Mouse (Mus musculus) forebrain, embryonic 11.5 days (tissue): ENCODE measurements around the gene Coq7. TPM values are rescaled to one million over a fixed set of nuclear protein-coding genes. Genes with fewer than 3 reads are reported as not detected.
A peak's percentile ranks its signal among the peaks of the same experiment; 100 is the strongest.

Experiments
- ATAC-seq: fragments of 200-750 bp; cut with Nextera tagmentation; replicated peaks from 2 replicates; pipeline ENCODE4 v1.8.0; 2017; ENCODE audit warnings: moderate TSS enrichment; ENCODE audit not compliant: low FRiP score
- DNase-seq: peaks from one replicate; pipeline ENCODE4 v3.0.0-alpha.2; 2017; ENCODE audit warnings: low spot score
- H3K27ac ChIP-seq: fragments of 300-500 bp; sonication (generic); 2 replicates; pipeline ENCODE4 v1.5.1; 2014; ENCODE audit warnings: low read depth, low read length
- H3K27me3 ChIP-seq: fragments of 300-500 bp; sonication (generic); 2 replicates; pipeline ENCODE4 v1.6.1; 2014; ENCODE audit warnings: mild to moderate bottlenecking, low read length, mixed read lengths; ENCODE audit not compliant: control insufficient read depth, insufficient read depth
- H3K36me3 ChIP-seq: fragments of 300-500 bp; sonication (generic); 2 replicates; pipeline ENCODE4 v1.6.1; 2014; ENCODE audit warnings: mild to moderate bottlenecking, low read length, moderate library complexity, mixed read lengths; ENCODE audit not compliant: control insufficient read depth, insufficient read depth
- H3K4me1 ChIP-seq: fragments of 300-500 bp; sonication (generic); replicated peaks from 2 replicates; pipeline ENCODE4 v1.6.1; 2014; ENCODE audit warnings: low read length, mixed read lengths; ENCODE audit not compliant: control insufficient read depth, insufficient read depth
- H3K4me2 ChIP-seq: fragments of 300-500 bp; sonication (generic); 2 replicates; pipeline ENCODE4 v1.6.1; 2014; ENCODE audit warnings: low read depth, mild to moderate bottlenecking, low read length, moderate library complexity, mixed read lengths; ENCODE audit not compliant: severe bottlenecking
- H3K4me3 ChIP-seq: fragments of 300-500 bp; sonication (generic); 2 replicates; pipeline ENCODE4 v1.5.1; 2014; ENCODE audit warnings: low read depth, low read length
- H3K9ac ChIP-seq: fragments of 300-500 bp; sonication (generic); 2 replicates; pipeline ENCODE4 v1.6.1; 2014; ENCODE audit warnings: low read length
- H3K9me3 ChIP-seq: fragments of 300-500 bp; sonication (generic); 2 replicates; pipeline ENCODE4 v1.6.1; 2016; ENCODE audit warnings: low read length, mixed read lengths; ENCODE audit not compliant: control insufficient read depth
- WGBS: fragments of 180-500 bp; shearing (Covaris S2); extraction: QIAGEN DNeasy Blood & Tissue Kit; methylation state at CpG from one replicate; pipeline ENCODE4 v1.1.7; 2014; 5-methylcytosine and 5-hydroxymethylcytosine counted together
- polyA plus RNA-seq: library from polyadenylated mRNA; unstranded; fragments of >200 nt; fragmentation: Nextera tagmentation; extraction: Ambion mirVana; gene quantifications from 2 replicates; pipeline ENCODE4 v1.2.1, GENCODE M21; 2014

Gene Coq7
- 105 and 121 TPM in 2 replicates for polyA plus RNA-seq

- Histone ChIP-seq H3K4me3 (peak within 1 kb of the TSS; percentile 68), H3K4me1 (no peaks in the 10 kb centered on the region), H3K4me2 (peak within 1 kb of the TSS; percentile 60), H3K27me3 (no peaks in the 10 kb centered on the region), H3K9ac (peak within 1 kb of the TSS; percentile 81), H3K27ac (peak within 1 kb of the TSS; percentile 97), H3K9me3 (no peaks in the 10 kb centered on the region), H3K36me3 (no peaks in the 10 kb centered on the region)
- DNase-seq = peak; percentile 96
- peak; percentile 99 for ATAC-seq
- WGBS = under 1% methylated on average over 31 of the region's 31 CpGs
Measured at GRCm38 (mm10) chr7:118533178-118533578, at the start of gene Coq7. Coq7 (minus strand) TSS chr7:118533356.

DNA sequence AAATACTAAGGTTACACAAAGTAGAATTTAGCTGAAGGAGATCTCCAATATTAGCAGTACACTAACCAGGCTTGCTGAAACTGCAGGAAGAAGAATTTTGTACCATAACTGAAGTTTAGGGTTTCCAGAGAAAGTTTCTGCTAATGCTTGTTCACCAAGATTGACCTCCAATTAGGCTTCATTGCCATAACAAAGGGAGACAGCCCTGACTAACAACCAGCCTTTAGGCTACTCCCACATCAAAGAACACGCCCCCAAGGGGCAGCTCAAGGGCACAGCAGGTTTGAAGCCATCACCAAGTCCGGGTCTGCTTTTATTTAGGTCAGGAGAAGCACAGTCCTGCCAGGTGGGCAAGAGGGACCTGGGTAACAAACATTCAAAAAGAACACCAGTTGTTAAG, 46.8 kb upstream of the Coq7 start:
- Histone ChIP-seq H3K9ac (no peak overlapping the region), H3K36me3 (no peaks in the 10 kb centered on the region), H3K4me2 (no peak overlapping the region), H3K27me3 (no peaks in the 10 kb centered on the region), H3K9me3 (no peaks in the 10 kb centered on the region; the same call in 1 of the 2 replicates), H3K4me1 (peaks cover 6% of the 10 kb centered on the region; the same call in 1 of the 2 replicates), H3K4me3 (no peak overlapping the region), H3K27ac (no peak overlapping the region)
- ATAC-seq (no peak), DNase-seq (no peak)
- WGBS = 68% methylated on average over 2 of the region's 2 CpGs

DNA sequence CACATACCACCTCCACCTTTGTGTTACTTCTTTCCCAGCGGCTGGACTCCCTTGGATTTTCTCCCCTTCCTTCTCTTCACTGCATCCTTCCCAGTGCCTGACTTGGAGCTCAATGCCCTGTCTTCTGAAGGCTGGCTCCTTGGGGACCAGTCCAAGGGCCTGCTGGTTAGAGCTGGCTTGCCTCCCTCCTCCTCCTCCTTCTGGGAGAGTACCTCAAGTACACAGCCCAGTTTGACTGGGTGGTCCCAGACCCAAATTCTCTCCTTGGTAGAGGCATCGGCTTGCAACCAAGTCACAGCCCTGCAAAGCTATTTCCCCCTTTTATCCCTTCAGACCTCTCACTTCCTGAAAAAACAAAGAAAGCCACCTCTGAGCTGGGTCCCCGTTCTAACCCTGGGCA, 45.1 kb upstream of the Coq7 start:
- Histone ChIP-seq H3K27ac (no peak overlapping the region), H3K4me2 (no peak overlapping the region), H3K4me1 (peaks cover 4% of the 10 kb centered on the region; the same call in 1 of the 2 replicates), H3K27me3 (no peaks in the 10 kb centered on the region), H3K9ac (no peak overlapping the region), H3K9me3 (no peaks in the 10 kb centered on the region; the same call in 1 of the 2 replicates), H3K36me3 (no peaks in the 10 kb centered on the region), H3K4me3 (no peak overlapping the region)
- WGBS = 81% methylated on average over 3 of the region's 3 CpGs
- ATAC-seq (no peak), DNase-seq (no peak)

DNA sequence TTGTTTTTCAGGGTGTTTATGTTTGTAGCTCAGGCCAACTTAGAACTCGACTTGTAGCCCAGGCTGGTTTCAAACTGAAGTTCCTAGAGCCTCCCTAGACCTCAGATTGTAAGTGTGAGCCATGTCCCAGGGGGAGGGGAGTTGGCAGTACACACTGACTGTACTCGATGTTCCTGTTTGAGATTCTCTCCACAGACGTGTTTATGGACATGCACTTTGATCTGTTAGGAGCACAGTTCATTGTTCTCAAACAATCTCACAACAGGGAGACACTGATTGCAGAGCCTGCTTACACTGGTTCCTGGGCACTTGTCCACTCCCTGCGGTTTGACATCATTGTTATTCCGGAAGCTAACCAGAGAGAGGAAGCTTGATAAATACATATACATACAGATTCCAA, 38.9 kb upstream of the Coq7 start:
- 73% methylated on average over 5 of the region's 5 CpGs for WGBS
- ATAC-seq (no peak), DNase-seq (no peak)
- H3K9me3 ChIP-seq = no peaks in the 10 kb centered on the region; the same call in 1 of the 2 replicates
- no peaks in the 10 kb centered on the region for H3K27me3 ChIP-seq
- no peaks in the 10 kb centered on the region for H3K36me3 ChIP-seq
- no peak overlapping the region for H3K4me2 ChIP-seq
- H3K9ac ChIP-seq = no peak overlapping the region
- H3K27ac ChIP-seq = no peak overlapping the region
- no peak overlapping the region for H3K4me3 ChIP-seq
- no peaks in the 10 kb centered on the region; the same call in 1 of the 2 replicates for H3K4me1 ChIP-seq

DNA sequence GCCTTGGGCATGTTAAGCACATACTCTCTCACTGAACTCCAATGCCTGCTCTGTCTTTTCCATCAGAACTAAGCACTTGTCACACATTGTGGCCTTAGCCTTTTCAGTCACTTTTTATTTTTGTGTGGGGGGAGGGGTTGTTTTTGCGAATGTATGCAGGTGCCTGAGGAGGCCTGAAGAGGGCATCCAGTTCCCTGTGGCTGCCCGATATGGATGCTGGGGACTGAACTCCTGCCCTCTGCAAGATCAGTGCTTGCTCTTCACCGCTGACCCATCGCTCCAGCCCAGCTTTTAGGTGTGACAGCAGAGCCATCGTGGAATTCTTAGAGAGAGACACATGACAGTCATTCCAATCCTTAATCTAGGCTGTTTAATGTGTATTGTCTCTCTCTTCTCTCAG, 38.2 kb upstream of the Coq7 start:
- H3K4me3 ChIP-seq = no peak overlapping the region
- no peak overlapping the region for H3K27ac ChIP-seq
- no peaks in the 10 kb centered on the region for H3K27me3 ChIP-seq
- H3K36me3 ChIP-seq = no peaks in the 10 kb centered on the region
- DNase-seq (no peak), ATAC-seq (no peak)
- no peak overlapping the region for H3K9ac ChIP-seq
- no peaks in the 10 kb centered on the region; the same call in 1 of the 2 replicates for H3K9me3 ChIP-seq
- 61% methylated on average over 5 of the region's 5 CpGs for WGBS
- H3K4me2 ChIP-seq = no peak overlapping the region
- no peaks in the 10 kb centered on the region; the same call in 1 of the 2 replicates for H3K4me1 ChIP-seq

DNA sequence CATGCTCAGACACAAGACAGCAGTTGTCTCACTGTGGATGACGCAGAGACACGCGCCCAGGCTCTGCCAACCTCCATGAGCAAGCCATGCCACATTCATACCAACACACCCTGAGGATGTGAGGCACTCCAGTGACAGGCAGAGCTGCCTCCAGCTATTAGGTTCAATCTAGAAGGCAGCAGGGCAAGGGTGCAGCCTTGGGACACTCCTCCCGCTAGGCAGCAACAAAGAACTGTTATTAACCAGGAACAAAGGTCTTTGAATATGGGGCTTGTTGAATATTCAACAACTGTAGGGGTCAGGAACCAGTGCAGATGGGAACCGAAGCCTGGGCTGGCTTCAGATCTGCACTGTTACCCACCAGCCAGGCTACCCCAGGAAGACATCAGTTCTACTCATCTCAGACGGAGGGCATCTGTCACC, 36.0 kb upstream of the Coq7 start:
- Histone ChIP-seq H3K27me3 (no peaks in the 10 kb centered on the region), H3K4me1 (no peaks in the 10 kb centered on the region; the same call in 1 of the 2 replicates), H3K9me3 (no peaks in the 10 kb centered on the region; the same call in 1 of the 2 replicates), H3K9ac (no peak overlapping the region), H3K4me3 (no peak overlapping the region), H3K4me2 (no peak overlapping the region), H3K36me3 (no peaks in the 10 kb centered on the region), H3K27ac (no peak overlapping the region)
- WGBS = 66% methylated on average over 6 of the region's 6 CpGs
- DNase-seq = no peak
- ATAC-seq = peak; percentile 61; the same call in 1 of the 2 replicates

GRCm38 (mm10) chr7:118554290-118554689, 21.1 kb upstream of the Coq7 start:
- Histone ChIP-seq H3K9ac (no peak overlapping the region), H3K36me3 (peaks cover 5% of the 10 kb centered on the region; the same call in 1 of the 2 replicates), H3K9me3 (no peaks in the 10 kb centered on the region; the same call in 1 of the 2 replicates), H3K4me3 (no peak overlapping the region), H3K27ac (no peak overlapping the region), H3K27me3 (no peaks in the 10 kb centered on the region), H3K4me2 (no peak overlapping the region), H3K4me1 (no peaks in the 10 kb centered on the region)
- ATAC-seq (no peak), DNase-seq (no peak)
- 66% methylated on average over 2 of the region's 2 CpGs for WGBS

DNA sequence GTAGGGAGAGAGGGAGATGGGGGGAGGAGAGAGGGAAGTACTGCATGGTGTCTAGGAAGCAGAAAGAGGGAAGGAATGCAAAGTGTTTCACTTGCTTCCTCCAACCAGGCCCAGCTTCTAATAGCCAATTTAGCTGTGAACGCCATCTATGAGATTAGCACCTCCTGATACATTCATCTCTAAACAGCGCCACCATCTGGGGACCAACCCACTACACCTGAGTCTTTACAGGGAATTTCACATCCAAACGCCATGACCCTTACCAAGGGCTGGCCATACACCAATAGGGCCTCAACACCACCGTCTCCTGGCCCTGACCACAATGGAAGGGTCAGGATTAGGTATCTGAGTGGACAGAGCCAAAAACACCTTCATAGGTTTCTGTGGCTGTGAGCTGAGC, 20.7 kb upstream of the Coq7 start:
- WGBS = 68% methylated on average over 4 of the region's 4 CpGs
- no peak for DNase-seq
- Histone ChIP-seq H3K4me1 (no peaks in the 10 kb centered on the region), H3K4me2 (no peak overlapping the region), H3K36me3 (peaks cover 5% of the 10 kb centered on the region; the same call in 1 of the 2 replicates), H3K4me3 (no peak overlapping the region), H3K9me3 (no peaks in the 10 kb centered on the region; the same call in 1 of the 2 replicates), H3K27me3 (no peaks in the 10 kb centered on the region), H3K27ac (no peak overlapping the region), H3K9ac (no peak overlapping the region)
- ATAC-seq = no peak

DNA sequence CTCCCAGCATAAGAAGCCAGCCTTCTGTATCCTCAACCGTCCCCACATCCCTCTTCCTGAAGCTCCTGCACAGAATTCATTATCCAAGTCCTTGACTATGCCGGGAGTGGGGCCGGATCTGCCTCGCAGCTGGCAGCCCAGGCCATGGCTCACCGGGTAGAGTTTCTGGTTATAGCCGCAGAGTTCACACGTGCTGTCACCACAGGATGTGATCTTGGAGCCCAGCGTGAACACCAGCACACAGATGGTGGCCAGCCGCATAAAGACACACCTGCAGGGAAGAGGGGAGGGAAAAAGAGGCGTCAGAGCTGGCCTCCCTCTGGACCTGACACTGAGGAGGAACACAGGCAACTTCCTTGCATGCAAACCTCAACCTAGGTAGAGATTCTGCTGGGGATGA, 14.3 kb upstream of the Coq7 start:
- no peak overlapping the region for H3K9ac ChIP-seq
- no peaks in the 10 kb centered on the region; the same call in 1 of the 2 replicates for H3K36me3 ChIP-seq
- WGBS = 88% methylated on average over 10 of the region's 10 CpGs
- no peak for DNase-seq
- H3K9me3 ChIP-seq = no peaks in the 10 kb centered on the region; the same call in 1 of the 2 replicates
- no peak for ATAC-seq
- H3K27me3 ChIP-seq = no peaks in the 10 kb centered on the region
- H3K4me3 ChIP-seq = no peak overlapping the region
- H3K4me2 ChIP-seq = no peak overlapping the region
- H3K4me1 ChIP-seq = no peaks in the 10 kb centered on the region
- H3K27ac ChIP-seq = no peak overlapping the region
